31 mouse cellular contexts compared by ENCODE assay signal in genomic region chr5:45453451-45453850, GRCm38 (mm10). TPM values are rescaled to one million over a fixed set of nuclear protein-coding genes. Genes with fewer than 3 reads are reported as not detected.
"Had no signal": no experiment of that assay in that cellular context is flagged by ENCODE, and none has a peak within 500 bp of the region (broad histone marks: within the 10 kb centered on the region; RNA-seq: fewer than 3 reads in every experiment).

Gene Clrn2, plus strand, starts transcription at chr5:45453751.

- H3K9ac ChIP-seq: heart, embryonic 13.5 days; heart, embryonic 15.5 days; hindbrain, embryonic 13.5 days; hindbrain, embryonic 15.5 days; limb, embryonic 13.5 days; limb, embryonic 15.5 days; liver, embryonic 12.5 days had no signal

- H3K27ac ChIP-seq: heart, embryonic 10.5 days; heart, embryonic 13.5 days; heart, embryonic 15.5 days; hindbrain, embryonic 13.5 days; hindbrain, embryonic 15.5 days; hindbrain, postnatal 0 days; limb, embryonic 13.5 days; limb, embryonic 15.5 days; liver, embryonic 12.5 days had no signal

- H3K4me3 ChIP-seq: heart, embryonic 10.5 days; heart, embryonic 13.5 days; heart, embryonic 15.5 days; hindbrain, embryonic 13.5 days; hindbrain, embryonic 15.5 days; limb, embryonic 13.5 days; limb, embryonic 15.5 days; liver, embryonic 12.5 days had no signal

- H3K36me3 ChIP-seq: heart, embryonic 10.5 days; heart, embryonic 13.5 days; heart, embryonic 15.5 days; hindbrain, embryonic 13.5 days; hindbrain, embryonic 15.5 days; limb, embryonic 13.5 days; limb, embryonic 15.5 days; liver, embryonic 12.5 days had no signal

- ATAC-seq: hindbrain, postnatal 0 days; intestine, embryonic 16.5 days; liver, embryonic 12.5 days had no signal

- H3K27me3 ChIP-seq: heart, embryonic 15.5 days; hindbrain, embryonic 13.5 days; hindbrain, embryonic 15.5 days; limb, embryonic 13.5 days; limb, embryonic 15.5 days had no signal

- H3K4me2 ChIP-seq: heart, embryonic 13.5 days; heart, embryonic 15.5 days; hindbrain, embryonic 13.5 days; hindbrain, embryonic 15.5 days; limb, embryonic 13.5 days; limb, embryonic 15.5 days; liver, embryonic 12.5 days had no signal

- H3K9me3 ChIP-seq: heart, embryonic 10.5 days; heart, embryonic 13.5 days; heart, embryonic 15.5 days; hindbrain, embryonic 13.5 days; hindbrain, embryonic 15.5 days; limb, embryonic 13.5 days; limb, embryonic 15.5 days; liver, embryonic 12.5 days had no signal

- DNase-seq: gastrocnemius, postnatal 14 days; gastrocnemius, postnatal 36 days; heart, adult 18-20 months; heart, postnatal 14 days; heart, postnatal 36 days; kidney, adult 11 months; kidney, adult 2 months; kidney, adult 9 months; kidney, postnatal 14 days; kidney, postnatal 36 days; layer of hippocampus, adult 9-11 months; layer of hippocampus, postnatal 36 days; left cerebral cortex, postnatal 4 days had no signal

RNA-seq across cellular contexts. Expression of gene Clrn2, which starts in this region (rescaled TPM):
- polyA plus RNA-seq: gonadal fat pad, adult 2 months; heart, embryonic 10.5 days; heart, embryonic 13.5 days; heart, embryonic 15.5 days; heart, postnatal 0 days; hindbrain, embryonic 11.5 days; intestine, embryonic 14.5 days; intestine, embryonic 16.5 days; kidney, adult 2 months; kidney, embryonic 16.5 days; large intestine, adult 2 months; limb, embryonic 11.5 days; limb, embryonic 13.5 days; limb, embryonic 15.5 days; liver, adult 2 months; liver, embryonic 12.5 days had no signal
